Mouse (Mus musculus): ENCODE results near the gene Galnt7. TPM values are rescaled to one million over a fixed set of nuclear protein-coding genes. Genes with fewer than 3 reads are reported as not detected.

Galnt7 gene
- total RNA-seq, 2 experiments from 2014 or later = 1.3 to 1.6 TPM

Other genes with a start within 250 kb of the Galnt7 start
- gene Scrg1, start 197.1 kb downstream of the Galnt7 start, total RNA-seq (2015; ENCODE audit: low replicate concordance) = not detected in 2 replicates
- gene Scrg1, start 197.1 kb downstream of the Galnt7 start, total RNA-seq (2017; ENCODE audit: low replicate concordance) = 3.5 TPM in 1 of 2 replicates, not detected in the other
- gene Sap30, start 165.2 kb downstream of the Galnt7 start, total RNA-seq (2015; ENCODE audit: low replicate concordance) = 19.7 and 29.9 TPM in 2 replicates
- gene Sap30, start 165.2 kb downstream of the Galnt7 start, total RNA-seq (2017; ENCODE audit: low replicate concordance) = 24.9 and 33.8 TPM in 2 replicates
- gene Hmgb2, start 141.1 kb downstream of the Galnt7 start, total RNA-seq (2015; ENCODE audit: low replicate concordance) = 755 and 757 TPM in 2 replicates
- 675 and 1,030 TPM in 2 replicates for gene Hmgb2, start 141.1 kb downstream of the Galnt7 start, total RNA-seq (2017; ENCODE audit: low replicate concordance)